Mouse (Mus musculus) adipocyte (in vitro differentiated cells): ENCODE measurements around the gene Cacng1.

ENCODE experiments used
- DNase-seq: peaks from one replicate; pipeline ENCODE4 v3.0.0-alpha.2; 2016; ENCODE audit warnings: low spot score

The Cacng1 gene

DNA sequence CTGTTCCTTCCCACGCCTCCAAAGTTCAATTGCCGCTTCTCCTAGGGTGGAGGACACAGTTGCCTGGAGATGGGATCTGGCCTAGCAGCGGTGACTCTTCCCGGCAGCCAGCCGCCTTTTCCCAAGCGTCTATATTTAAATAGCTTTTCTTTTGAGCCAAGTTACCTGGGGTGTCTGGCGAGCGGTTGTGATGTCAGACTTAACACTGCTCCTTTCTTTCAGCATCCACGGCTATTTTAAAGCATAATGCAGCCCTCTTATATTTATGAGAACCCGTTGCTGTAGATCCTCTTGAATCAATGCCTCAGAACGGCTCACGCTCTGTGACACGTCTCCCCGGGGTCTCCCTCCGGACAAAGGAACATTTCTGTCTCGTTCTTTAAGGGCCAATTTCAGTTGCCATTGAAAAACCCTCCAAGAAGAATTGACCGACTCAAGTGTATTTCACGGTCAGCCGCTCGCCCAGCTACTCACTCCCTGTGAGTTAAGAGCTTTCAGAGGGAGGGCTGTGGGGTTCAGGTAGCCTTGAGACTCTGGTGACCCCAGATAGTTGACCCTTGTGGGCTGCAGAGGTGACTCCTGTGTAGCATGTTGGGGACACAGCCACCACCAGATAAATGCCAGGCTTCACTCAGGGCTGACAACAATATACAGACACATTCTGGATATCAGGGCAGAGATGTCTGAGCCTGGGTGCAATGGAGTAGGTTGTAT lies 8.3 kb downstream of the Cacng1 start:
- DNase-seq, result no peak

DNA sequence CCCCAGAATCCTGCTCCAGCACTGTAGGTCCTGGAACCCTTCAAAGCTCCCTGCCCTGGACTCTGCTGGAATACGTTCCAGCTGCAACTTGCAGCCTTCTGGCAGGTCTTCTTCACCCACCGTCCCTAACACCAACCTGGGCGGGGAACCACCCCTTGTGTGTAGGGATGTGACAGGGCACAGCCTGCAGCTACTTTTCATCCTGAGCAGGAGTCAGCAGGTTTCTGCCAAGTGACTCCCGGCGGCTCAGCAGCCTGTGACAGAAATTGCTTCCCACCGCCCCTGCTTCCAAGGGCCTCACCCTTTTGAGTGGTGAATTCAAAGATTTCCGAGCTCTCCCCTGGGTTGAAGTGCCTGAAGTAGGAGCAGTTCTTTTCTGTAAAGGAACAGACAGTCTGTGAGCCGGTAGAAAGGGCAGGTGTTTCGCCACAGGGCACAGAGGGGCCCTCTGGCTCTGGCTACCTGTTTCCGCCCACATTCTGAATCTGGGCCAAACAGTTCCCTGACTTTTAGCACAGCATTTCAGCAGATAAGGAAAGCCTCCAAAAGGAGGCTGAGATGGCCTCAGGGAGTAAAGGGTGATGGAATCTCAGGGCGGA lies 10.7 kb downstream of the Cacng1 start:
- DNase-seq, result no peak

DNA sequence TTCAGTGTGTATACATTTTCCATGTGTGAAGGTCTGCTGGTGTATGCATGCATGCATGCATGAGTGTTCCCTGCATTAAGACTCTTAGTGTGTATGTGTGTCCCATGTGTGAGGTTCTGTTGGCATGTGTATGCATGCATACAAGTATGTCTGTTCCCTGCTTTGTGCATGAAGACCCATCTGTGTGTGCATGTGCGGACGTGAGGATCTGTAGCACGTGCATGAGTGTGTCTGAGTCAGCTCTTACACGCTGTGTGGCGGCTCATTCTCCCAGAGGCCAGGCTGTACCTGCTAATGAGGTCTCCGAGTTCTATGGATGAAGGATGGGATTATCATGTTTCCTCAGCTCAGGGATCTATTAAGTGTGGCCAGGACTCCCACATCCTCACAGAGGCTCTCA lies 11.3 kb downstream of the Cacng1 start:
- no peak for DNase-seq

DNA sequence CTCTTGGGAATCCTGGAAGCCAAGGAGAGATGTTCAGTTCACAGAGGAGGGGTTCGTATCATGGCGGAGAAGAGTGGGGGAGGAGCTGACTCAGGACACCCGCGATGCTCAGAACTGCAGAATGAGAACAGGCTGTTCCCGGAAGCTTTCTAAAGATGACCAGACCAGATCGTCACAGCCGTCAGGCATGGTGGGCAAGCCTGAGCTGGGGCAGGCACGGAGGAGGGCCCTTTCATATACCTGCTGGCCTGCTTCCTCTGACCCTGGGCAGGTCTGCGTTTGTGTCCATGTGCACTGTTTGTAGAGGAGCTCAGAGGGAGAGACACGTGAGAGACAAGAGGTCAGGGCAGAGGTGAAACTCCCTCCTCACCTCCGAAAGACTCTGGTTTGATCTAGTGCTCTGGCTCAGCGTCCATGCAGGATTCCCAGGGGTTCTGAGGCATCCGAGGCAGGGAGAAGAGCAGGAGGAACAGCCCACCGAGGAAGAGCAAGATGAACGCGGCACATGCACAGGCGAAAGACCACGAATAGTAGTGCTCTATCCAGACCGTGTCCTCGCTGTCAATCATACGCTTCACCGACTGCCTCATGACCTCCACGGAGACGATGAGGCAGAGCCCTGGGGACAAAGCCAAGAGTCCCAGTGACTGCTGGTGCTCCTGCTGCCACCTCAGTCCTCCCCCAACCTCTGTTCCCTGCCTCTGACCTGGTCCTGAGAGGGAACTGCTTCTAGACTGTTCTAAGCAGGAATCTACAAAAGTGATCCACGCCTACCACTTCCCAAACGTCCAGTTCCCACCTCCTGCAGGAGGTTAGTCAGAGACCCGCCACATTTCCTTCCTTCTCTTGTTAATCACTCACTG lies 12.8 kb downstream of the Cacng1 start:
- DNase-seq, result peak; percentile 28

DNA sequence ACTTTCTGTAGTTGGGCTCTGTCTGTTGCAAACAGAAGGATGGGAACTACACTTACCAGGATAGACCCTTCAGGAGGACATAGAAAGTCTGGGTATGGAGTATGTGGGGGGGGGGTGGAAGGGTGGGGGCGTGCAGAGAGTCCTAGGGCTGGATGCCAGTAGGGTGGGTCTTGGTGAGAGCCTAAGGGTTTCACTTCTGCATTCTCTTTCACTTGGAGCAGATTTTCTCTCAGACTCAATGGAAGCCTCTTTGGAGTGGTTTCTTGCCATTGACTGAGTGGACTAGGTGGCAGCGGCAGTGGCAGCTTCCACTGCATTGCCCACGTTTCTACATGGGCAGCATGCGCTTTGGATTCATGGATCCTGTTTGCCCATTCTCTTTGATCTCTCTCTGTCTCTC lies 16.4 kb downstream of the Cacng1 start:
- DNase-seq, result no peak

DNA sequence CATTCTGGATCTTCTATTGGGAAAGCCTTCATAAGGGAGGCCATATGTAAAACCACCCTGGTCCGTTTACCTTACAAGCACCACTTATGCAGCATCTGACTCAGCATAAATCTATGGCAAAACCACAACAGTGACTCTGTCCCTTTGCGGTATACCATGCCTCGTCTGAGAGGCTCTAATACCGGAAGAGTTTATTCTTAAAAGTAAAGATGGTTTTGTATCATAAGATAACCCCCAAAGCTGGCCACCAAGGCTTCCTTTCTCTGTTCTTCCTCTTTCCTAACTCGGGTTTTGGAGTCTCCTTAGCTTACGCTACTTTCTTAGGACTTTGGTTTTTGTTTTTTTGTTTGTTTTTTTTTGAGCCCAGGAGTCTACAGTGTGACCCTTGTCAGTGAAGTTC lies 23.0 kb downstream of the Cacng1 start:
- DNase-seq, result no peak

DNA sequence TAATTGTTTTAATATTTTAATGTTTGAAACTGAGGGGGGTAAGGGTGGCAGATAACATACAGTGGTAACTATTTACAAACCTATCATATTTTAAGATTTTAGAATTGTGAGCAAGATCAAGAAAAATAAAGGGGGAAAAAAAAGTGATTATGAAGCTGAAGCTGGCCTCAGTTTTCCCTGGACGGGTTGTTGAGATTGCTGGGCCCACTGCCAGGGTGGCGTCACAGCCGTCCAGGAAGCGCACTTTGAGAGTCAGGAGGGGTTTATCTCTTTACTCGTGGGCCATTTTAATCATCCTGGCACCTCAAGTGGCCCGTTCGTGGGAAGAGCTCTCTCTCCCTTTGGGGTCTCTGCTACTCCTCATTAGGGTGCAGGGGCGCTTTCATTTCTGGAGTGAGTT lies 24.8 kb downstream of the Cacng1 start:
- DNase-seq, result no peak

DNA sequence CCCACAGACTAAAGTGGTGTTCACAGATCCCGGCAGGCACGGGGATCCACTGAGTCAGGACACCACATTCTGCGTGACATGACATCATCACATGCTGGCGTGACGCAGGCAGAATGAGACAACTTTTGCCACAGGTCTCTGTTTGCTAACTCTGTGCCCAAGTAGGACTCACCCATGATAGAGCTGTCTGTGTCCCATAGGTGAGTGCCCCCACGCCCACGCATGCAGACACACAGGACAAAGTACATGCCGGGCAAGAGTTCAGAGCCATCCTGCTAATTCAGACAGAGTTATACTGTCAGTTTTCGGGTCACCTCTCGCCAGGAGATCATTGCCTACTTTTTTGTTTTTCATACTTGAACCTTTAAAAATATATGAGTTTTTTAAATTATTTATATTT lies 27.8 kb downstream of the Cacng1 start:
- no peak for DNase-seq

DNA sequence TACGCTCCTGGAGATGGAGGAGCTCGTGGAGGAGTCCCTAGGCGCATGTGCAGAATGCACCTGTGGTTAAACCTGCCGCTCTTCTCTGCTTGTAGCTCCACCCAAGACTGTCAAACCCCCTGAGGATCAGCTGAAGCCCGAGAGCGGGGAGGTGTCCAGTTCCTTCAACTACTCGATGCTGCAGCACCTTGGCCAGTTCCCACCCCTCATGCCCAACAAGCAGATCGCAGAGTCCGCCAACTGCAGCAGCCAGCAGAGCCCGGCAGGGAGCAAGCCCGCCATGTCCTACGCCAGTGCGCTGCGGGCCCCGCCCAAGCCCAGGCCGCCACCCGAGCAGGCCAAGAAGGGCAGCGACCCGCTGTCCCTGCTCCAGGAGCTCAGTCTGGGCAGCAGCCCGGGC lies 30.0 kb downstream of the Cacng1 start:
- no peak for DNase-seq

DNA sequence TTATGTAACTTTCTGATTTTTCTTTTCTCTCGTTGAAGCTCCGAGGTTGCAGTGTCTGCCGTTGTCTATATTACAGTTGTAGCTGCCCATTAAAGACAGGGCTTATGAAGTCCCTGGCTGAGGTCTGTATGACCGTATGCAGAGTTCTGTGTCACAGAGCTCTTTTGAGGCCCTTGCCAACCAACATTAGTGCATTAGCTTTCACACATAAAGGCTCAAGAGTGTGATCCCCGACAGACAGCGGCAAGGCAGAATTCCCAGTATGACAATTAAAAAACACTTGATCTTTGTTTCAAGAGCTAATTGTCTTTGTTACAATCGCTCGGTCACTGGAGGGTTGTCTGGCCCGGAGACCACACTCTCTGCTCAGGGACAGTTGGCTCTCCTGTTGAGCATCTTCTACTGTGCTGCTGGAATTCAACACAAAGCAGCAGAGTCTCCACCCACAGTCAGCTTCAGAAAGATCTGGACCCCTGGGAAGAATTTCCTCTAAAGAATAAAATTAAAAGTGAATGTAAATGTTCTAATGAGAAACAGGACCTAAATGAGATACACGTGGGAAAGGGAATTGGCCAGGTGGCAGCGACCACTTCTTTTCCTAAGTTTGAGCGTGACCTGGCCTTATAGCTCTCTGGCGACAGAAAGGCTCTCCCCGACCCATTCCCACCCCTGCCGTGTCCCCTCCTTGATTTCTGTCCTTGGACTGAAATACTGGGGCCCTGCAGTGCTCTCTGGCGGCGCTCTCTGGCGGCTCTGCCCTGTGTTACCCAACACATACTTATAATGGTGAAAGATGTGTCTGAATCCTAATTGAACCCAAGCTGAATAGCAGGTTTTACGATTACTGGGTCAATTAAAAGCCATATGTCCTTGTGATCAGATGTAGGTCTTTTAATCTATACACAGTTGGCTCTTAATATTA lies 32.5 kb downstream of the Cacng1 start:
- no peak for DNase-seq

DNA sequence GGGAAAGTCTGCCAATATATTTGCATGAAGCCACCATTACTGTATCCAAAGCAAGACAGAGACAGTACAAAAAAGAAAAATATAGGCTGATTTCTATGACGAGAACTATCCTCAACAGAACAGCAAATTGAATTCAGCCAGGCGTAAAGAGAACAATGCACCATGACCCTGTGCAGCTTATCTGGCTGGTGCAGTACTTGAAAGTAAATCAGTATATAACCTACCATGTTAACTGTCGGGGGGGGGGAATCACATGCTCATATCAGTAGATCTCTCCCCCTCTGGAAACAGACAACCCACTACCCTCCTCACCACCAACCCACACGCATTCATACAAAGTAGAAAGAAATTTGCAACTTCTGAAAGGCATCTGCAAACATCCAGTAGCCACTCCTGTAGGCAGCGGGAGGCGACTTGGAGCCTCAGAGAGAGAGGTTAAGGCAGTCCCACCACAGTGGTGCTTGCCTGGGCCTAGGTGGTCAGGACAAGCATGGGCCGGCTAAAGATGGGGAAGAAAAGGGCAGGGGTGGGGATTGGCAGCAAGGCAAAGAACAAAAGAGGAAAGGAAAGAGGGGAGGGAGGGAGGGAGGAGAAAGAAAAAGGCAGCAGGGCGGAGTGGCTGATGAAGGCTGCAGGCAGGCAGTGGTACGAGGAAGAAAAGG lies 33.5 kb downstream of the Cacng1 start:
- no peak for DNase-seq

DNA sequence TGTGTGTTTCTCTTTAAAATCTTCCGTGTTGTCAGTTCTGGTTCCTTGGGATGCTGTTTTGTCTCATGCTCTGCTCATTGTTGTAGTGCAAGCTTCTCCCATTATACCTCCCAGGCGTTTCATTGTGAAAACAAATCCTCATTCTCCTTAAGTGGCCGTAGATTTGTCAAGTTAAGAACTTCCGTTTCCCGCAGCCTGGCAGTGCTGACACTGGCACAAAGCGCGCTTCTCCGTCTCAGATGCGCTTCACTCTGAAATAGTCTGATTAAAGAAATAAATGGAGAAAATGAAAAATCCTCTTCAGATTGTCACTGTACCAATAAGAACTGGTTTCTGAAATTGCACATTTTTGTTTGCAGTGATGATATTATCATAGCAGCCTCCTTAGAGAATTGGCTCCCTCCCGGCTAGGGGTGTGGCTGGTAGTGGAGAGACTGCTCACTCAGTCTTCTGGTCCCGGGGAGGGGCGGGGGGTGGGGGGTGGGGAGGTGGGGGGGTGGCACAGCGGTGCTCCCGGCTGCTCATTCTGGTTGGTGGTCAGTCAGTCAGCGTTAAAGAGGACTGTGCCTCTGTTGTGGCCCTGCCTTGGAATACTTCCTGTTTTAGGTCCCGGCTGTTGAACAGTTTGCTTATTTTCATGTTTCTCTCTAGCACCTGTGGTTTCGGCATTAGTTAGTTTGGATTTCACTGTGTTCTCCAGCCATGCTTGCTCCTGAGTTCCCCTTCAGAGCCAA lies 39.9 kb downstream of the Cacng1 start:
- DNase-seq, result no peak

DNA sequence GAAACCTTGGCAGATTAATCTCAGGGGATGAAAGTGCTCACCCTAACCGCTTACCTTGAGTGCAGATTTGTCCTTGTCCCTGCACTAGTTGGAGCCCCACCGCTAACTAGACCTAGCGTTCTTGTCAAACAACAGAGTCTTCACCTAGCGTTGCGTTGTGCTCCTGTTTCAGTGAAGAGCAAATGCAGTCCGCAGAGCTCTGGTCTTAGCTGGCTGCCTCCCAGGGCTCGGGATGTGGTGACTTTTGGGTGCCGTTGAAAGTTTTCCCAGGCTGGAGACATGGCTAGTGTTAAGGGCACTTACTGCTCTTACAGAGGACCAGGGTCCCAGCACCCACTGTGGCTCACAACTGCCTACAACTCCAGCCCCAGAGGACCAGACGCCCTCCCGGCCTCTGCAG lies 41.1 kb downstream of the Cacng1 start:
- peak; percentile 62 for DNase-seq

DNA sequence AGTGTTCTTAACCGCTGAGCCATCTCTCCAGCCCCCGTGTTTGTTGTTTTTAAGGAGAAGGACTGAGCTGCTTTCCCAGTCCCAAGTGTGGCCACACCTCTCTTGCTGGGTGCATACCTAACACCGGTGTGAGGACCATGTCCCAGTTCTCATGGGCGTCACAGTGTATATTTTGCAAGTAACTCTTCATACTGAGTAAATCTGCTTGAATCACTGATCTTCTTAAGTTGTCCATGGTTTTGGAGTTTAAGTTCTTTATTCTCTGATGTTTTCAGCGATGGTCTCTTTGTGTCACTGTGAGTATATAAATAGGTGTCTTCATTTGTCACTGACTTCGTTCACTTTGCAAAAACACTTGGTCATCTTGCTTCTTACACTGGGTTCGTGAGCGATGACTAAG lies 41.7 kb downstream of the Cacng1 start:
- peak; percentile 6 for DNase-seq

DNA sequence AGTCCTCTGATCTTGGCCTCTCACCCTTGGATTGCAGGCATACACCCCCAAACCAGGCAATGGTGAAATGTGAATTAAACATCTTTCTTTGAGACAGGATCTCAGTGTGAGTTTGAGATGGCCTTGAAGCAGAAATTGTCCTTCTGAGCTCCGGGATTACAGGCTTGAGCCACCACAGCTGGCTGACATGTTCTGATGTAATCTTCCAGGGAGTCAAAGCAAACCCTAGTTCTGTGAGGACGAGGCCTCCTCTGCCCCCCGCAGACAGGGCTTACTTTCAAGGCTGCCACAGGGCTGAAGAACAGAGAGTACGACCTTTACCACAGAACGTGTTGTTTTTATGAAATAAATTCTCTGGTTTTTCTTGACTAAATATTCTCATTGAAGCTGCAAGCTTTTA lies 42.3 kb downstream of the Cacng1 start:
- peak; percentile 4 for DNase-seq

DNA sequence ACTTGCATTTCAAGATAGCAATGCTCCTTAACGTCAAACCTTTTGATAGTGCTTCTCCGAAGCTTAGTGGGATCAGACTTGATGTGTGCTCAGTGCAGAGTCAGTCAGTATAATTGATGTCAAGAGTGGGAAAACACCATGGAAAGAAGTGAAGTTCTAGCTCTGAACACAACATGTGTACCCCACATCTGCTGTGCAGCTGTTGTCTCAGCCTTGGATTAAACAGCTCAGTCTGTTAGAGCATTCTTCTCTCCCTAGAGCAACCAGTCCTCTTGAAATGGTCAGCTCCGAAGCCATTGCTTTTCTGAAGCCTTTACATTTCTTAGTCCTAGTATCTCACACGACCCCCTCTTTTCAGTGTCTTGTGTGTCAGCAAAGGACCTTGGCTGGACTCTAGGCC lies 47.3 kb downstream of the Cacng1 start:
- no peak for DNase-seq

DNA sequence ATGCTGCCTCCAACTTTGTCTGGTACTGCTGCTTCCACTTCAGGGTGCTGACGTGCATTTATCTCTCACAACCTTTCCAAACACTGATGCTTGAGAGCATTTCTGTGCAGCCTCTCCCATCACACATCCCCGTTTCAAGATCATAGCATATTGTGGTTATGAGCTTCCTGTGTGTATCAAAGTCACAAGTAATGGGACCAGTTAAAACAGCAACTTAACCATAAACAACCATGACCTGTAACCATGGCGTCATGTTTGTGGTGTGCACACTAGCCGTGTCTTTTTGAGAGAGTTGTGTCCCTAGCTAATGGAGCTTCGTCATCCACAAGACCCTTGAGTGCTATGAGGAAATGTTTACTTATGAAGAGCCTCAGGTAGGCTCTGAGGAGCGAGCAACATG lies 48.1 kb downstream of the Cacng1 start:
- DNase-seq, result no peak

DNA sequence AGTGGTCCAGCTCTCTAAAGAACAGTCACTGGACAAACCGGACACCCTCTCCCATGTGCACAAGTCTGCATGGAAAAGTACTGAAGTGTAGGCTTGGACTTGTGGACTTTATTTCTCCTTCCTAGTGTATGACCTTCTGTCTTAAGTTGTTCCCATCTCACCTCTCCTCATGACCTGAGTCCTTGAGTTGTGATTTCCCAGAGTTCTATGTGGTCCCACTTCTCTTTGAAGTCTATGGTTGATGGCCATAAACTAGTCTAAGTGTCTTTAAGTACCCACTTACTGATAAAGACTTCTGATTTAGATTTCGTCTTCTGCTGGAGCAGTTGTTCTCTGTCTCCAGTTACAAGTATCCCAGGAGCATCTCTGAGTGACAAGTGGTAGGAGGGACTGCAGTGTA lies 48.8 kb downstream of the Cacng1 start:
- no peak for DNase-seq

DNA sequence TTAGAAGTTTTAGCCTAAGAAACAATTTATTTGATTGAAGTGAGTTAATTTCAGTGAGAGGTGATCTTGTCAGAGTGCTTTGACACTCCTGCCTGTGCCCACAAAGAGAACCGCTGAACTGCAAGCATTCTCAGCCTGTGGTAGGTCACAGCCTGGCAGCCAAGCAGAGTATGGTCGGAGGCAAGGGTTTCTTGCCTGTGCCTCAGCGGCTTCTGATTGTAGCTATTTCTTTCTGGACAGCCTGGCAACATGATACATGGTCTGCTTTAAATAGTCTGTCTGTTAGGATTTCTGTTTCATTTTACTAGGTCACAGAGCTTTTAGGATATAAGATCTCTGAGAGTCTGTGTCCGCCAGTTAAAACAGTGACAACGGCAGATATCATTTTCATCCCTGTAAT lies 53.7 kb downstream of the Cacng1 start:
- no peak for DNase-seq

DNA sequence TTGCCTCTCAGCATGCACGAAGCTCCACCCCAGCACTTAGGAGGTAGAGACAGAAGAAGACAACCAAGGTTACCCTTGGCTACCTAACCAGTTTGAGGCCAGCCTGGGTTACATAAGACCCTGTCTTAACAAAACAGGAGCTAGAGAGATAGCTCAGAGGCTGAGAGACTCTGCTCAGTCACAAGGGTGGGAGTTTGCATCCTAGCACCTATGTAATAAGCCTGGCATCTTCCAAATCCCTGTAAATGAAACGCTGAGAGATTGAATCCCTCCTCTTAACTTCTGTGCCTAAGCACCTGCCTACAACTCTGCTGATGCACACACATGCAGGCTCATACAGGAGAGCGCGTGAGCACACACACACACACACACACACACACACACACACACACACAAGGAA lies 55.9 kb downstream of the Cacng1 start:
- DNase-seq, result no peak

DNA sequence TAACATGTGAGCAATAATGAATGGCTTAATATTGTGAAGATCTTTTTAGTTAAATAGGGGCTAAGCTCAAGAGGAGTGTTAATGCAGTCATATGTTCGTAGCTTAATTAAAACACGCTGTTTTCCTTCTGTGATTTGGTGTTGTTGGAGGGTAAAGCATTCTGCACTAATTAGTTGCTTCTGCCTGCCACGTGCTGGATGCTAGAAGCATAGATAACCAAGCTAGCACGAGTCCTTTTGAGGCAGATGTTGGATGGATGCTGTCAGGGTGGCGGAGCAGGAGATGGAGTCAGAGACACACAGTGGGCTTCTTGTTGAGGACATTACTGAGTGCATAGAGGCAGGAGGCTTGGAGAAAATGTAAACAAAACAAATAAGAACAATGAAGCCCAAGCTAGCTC lies 59.2 kb downstream of the Cacng1 start:
- DNase-seq, result no peak
